Mouse (Mus musculus): ENCODE results near the gene Kcna6. TPM values are rescaled to one million over a fixed set of nuclear protein-coding genes. Genes with fewer than 3 reads are reported as not detected.

Kcna6 gene
- 8.4 and 9.3 TPM in 2 replicates for polyA plus RNA-seq (2015; fragmentation: Nextera tagmentation; extraction: Ambion mirVana)

GRCm38 (mm10) chr6:126740211-126741142 is at the start of gene Kcna6:
Gene Kcna6 (minus strand): TSS chr6:126740674.
- Histone ChIP-seq H3K4me1 (replicated peaks) (peaks cover 31% of the 10 kb centered on the region), H3K27me3 (peaks cover 32% of the 10 kb centered on the region), H3K9me3 (no peaks in the 10 kb centered on the region), H3K36me3 (no peaks in the 10 kb centered on the region), H3K9ac (replicated peaks) (peak within 1 kb of the TSS; percentile 71), H3K27ac (peak within 1 kb of the TSS; percentile 72), H3K4me2 (replicated peaks) (peak within 1 kb of the TSS; percentile 85), H3K4me3 (replicated peaks) (peak within 1 kb of the TSS; percentile 58)
- peak; percentile 97 for ATAC-seq
- whole genome bisulfite sequencing: 3% methylated on average over 36 of the region's 36 CpGs

GRCm38 (mm10) chr6:126788863-126789262 is 48.4 kb upstream of the Kcna6 start:
- ATAC-seq: no peak
- H3K27ac ChIP-seq: no peak overlapping the region
- no peak overlapping the region for H3K4me3 ChIP-seq (replicated peaks)
- H3K4me2 ChIP-seq (replicated peaks): no peak overlapping the region
- no peaks in the 10 kb centered on the region for H3K4me1 ChIP-seq (replicated peaks)
- no peaks in the 10 kb centered on the region for H3K9me3 ChIP-seq
- H3K9ac ChIP-seq (replicated peaks): no peak overlapping the region
- H3K27me3 ChIP-seq: no peaks in the 10 kb centered on the region
- WGBS: 82% methylated on average over 8 of the region's 8 CpGs
- H3K36me3 ChIP-seq: no peaks in the 10 kb centered on the region

GRCm38 (mm10) chr6:126784206-126784605 is 43.7 kb upstream of the Kcna6 start:
- 53% methylated on average over 5 of the region's 5 CpGs for WGBS
- H3K27ac ChIP-seq: no peak overlapping the region
- no peaks in the 10 kb centered on the region for H3K36me3 ChIP-seq
- no peak overlapping the region for H3K9ac ChIP-seq (replicated peaks)
- no peak for ATAC-seq
- H3K4me1 ChIP-seq (replicated peaks): no peaks in the 10 kb centered on the region
- no peak overlapping the region for H3K4me2 ChIP-seq (replicated peaks)
- no peaks in the 10 kb centered on the region for H3K27me3 ChIP-seq
- no peak overlapping the region for H3K4me3 ChIP-seq (replicated peaks)
- H3K9me3 ChIP-seq: no peaks in the 10 kb centered on the region

- H3K4me3 ChIP-seq (replicated peaks): no peak overlapping the region
- H3K4me2 ChIP-seq (replicated peaks): no peak overlapping the region
- H3K27me3 ChIP-seq: no peaks in the 10 kb centered on the region
- no peaks in the 10 kb centered on the region for H3K9me3 ChIP-seq
- no peak overlapping the region for H3K27ac ChIP-seq
- no peaks in the 10 kb centered on the region for H3K36me3 ChIP-seq
- H3K9ac ChIP-seq (replicated peaks): no peak overlapping the region
- no peak for ATAC-seq
- no peaks in the 10 kb centered on the region for H3K4me1 ChIP-seq (replicated peaks)
- WGBS: 77% methylated on average over 10 of the region's 10 CpGs
These were observed 43.2 kb upstream of the Kcna6 start for GRCm38 (mm10) chr6:126783651-126784066.

- no peak overlapping the region for H3K4me3 ChIP-seq (replicated peaks)
- H3K4me1 ChIP-seq (replicated peaks): no peaks in the 10 kb centered on the region
- H3K9ac ChIP-seq (replicated peaks): no peak overlapping the region
- no peaks in the 10 kb centered on the region for H3K36me3 ChIP-seq
- no peaks in the 10 kb centered on the region for H3K27me3 ChIP-seq
- no peak for ATAC-seq
- H3K9me3 ChIP-seq: no peaks in the 10 kb centered on the region
- no peak overlapping the region for H3K4me2 ChIP-seq (replicated peaks)
- 96% methylated on average over 1 of the region's 1 CpGs for WGBS
- no peak overlapping the region for H3K27ac ChIP-seq
These were observed 42.6 kb upstream of the Kcna6 start for GRCm38 (mm10) chr6:126783056-126783455.

GRCm38 (mm10) chr6:126777889-126778288 is 37.4 kb upstream of the Kcna6 start:
- H3K9me3 ChIP-seq: no peaks in the 10 kb centered on the region
- 89% methylated on average over 6 of the region's 6 CpGs for WGBS
- H3K27ac ChIP-seq: no peak overlapping the region
- no peaks in the 10 kb centered on the region for H3K27me3 ChIP-seq
- no peak for ATAC-seq
- no peak overlapping the region for H3K9ac ChIP-seq (replicated peaks)
- H3K4me1 ChIP-seq (replicated peaks): 0 out of 2 replicates have a peak, but pooled peaks cover 3% of the 10 kb centered on the region
- no peak overlapping the region for H3K4me3 ChIP-seq (replicated peaks)
- H3K4me2 ChIP-seq (replicated peaks): no peak overlapping the region
- H3K36me3 ChIP-seq: no peaks in the 10 kb centered on the region

GRCm38 (mm10) chr6:126773873-126774272 is 33.4 kb upstream of the Kcna6 start:
- WGBS: 57% methylated on average over 4 of the region's 4 CpGs
- Histone ChIP-seq H3K9me3 (no peaks in the 10 kb centered on the region), H3K9ac (replicated peaks) (no peak overlapping the region), H3K27ac (no peak overlapping the region), H3K36me3 (no peaks in the 10 kb centered on the region), H3K4me1 (replicated peaks) (peaks cover 17% of the 10 kb centered on the region), H3K27me3 (no peaks in the 10 kb centered on the region), H3K4me3 (replicated peaks) (no peak overlapping the region), H3K4me2 (replicated peaks) (no peak overlapping the region)
- ATAC-seq: peak; percentile 49

- Histone ChIP-seq H3K27me3 (no peaks in the 10 kb centered on the region), H3K36me3 (no peaks in the 10 kb centered on the region), H3K9me3 (no peaks in the 10 kb centered on the region), H3K27ac (no peak overlapping the region), H3K4me3 (replicated peaks) (no peak overlapping the region), H3K9ac (replicated peaks) (no peak overlapping the region), H3K4me1 (replicated peaks) (peaks cover 32% of the 10 kb centered on the region), H3K4me2 (replicated peaks) (no peak overlapping the region)
- WGBS: 82% methylated on average over 4 of the region's 4 CpGs
- no peak for ATAC-seq
These were observed 31.9 kb upstream of the Kcna6 start for GRCm38 (mm10) chr6:126772326-126772725.

- no peak overlapping the region for H3K4me3 ChIP-seq (replicated peaks)
- H3K4me2 ChIP-seq (replicated peaks): no peak overlapping the region
- no peaks in the 10 kb centered on the region for H3K9me3 ChIP-seq
- H3K4me1 ChIP-seq (replicated peaks): peaks cover 42% of the 10 kb centered on the region
- peak overlapping the region; percentile 84; the same call in 1 of the 2 replicates for H3K27ac ChIP-seq
- H3K9ac ChIP-seq (replicated peaks): no peak overlapping the region
- ATAC-seq: no peak
- no peaks in the 10 kb centered on the region for H3K27me3 ChIP-seq
- H3K36me3 ChIP-seq: no peaks in the 10 kb centered on the region
- 65% methylated on average over 12 of the region's 12 CpGs for WGBS
These were observed 29.8 kb upstream of the Kcna6 start for GRCm38 (mm10) chr6:126770146-126770731.

GRCm38 (mm10) chr6:126768957-126769665 is 28.6 kb upstream of the Kcna6 start:
- no peaks in the 10 kb centered on the region for H3K9me3 ChIP-seq
- WGBS: 58% methylated on average over 11 of the region's 11 CpGs
- H3K27ac ChIP-seq: peak overlapping the region; percentile 84
- H3K27me3 ChIP-seq: no peaks in the 10 kb centered on the region
- H3K4me3 ChIP-seq (replicated peaks): no peak overlapping the region
- peaks cover 50% of the 10 kb centered on the region for H3K4me1 ChIP-seq (replicated peaks)
- no peak overlapping the region for H3K9ac ChIP-seq (replicated peaks)
- H3K36me3 ChIP-seq: no peaks in the 10 kb centered on the region
- H3K4me2 ChIP-seq (replicated peaks): no peak overlapping the region
- no peak for ATAC-seq

GRCm38 (mm10) chr6:126767610-126768532 is 27.4 kb upstream of the Kcna6 start:
- Histone ChIP-seq H3K4me2 (replicated peaks) (peak overlapping the region; percentile 17), H3K9me3 (no peaks in the 10 kb centered on the region), H3K9ac (replicated peaks) (no peak overlapping the region), H3K36me3 (no peaks in the 10 kb centered on the region), H3K4me3 (replicated peaks) (no peak overlapping the region), H3K27me3 (no peaks in the 10 kb centered on the region), H3K27ac (peak overlapping the region; percentile 84), H3K4me1 (replicated peaks) (peaks cover 50% of the 10 kb centered on the region)
- 13% methylated on average over 7 of the region's 7 CpGs for WGBS
- peak; percentile 86 for ATAC-seq

Data from midbrain, embryonic 13.5 days (tissue).